Mouse (Mus musculus): ENCODE results near the gene Stat1.

The Stat1 gene

GRCm38 (mm10) chr1:52118860-52119591 lies at the start of gene Stat1:
Gene Stat1, plus strand, starts transcription at chr1:52119440.
- DNase-seq (ENCODE audit: low read depth) = peak; percentile 74

DNA sequence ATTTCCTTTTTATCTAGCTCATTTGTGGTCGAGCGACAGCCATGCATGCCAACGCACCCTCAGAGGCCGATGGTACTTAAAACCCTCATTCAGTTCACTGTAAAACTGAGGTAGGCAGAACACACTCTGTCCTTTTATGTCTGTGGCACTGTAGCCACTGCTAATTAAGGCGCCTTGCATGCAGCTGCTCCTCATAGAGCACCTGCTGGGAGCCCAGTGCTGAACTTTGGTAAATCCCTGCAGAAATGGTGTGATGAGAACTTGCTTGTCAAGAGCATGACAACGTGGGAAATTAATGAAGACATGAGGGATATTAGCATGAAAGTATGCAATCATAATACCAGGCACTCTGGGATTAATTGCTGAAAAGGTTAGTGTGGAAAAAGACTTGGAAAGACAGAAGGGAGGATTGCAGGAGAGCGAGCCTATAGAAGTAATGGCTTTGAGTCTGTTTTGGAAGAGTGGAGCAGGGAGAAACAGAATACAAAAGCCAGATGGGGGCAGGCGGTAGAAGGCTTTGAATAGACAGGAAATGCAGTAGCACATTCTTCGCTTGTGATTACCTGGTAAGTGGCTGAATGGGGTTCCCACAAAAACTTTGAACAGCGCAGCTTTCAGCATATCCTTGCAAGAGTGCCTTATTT lies 39.4 kb upstream of the Stat1 start:
- no peak for DNase-seq (ENCODE audit: low read depth)

DNA sequence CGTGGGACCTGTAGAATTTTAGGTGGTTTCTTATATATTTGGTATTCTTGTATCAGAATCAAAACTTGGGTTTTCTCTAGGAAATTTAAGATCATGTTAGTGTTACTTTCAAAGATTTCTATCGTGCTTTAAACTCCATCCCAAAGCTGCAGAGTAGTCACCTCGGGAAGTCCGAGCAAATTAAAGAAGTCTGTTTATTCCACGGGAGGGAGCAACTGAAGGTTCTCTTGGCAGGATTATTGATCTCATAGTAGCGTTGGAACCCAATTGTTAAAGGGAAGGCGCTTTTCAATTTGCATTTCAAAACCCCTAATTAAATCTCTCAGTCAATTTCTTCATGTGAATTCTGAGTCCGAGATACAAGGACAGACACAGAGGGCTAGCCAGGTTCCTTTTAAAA lies 38.9 kb upstream of the Stat1 start:
- no peak for DNase-seq (ENCODE audit: low read depth)

DNA sequence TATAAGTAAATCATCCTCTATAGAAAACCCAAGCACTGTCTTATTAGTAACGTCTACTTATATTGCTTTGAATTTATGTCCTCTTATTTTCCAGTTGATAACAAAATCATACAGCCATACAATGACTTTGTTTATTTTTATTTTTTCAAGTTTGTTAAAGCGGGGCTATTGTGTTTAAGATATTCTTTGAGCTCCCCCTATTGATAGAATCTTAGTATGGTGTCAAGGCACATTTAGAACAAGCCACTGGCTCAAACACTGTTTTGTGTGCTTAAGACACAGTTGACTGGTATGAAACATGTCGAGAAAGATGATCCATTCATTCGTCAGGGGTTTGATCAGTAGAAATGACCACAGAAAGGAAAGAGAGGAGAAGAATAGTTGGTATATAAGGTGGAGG lies 33.0 kb upstream of the Stat1 start:
- DNase-seq (ENCODE audit: low read depth) = no peak

- DNase-seq (ENCODE audit: low read depth) = no peak
Measured at GRCm38 (mm10) chr1:52087128-52087527, 32.1 kb upstream of the Stat1 start.

GRCm38 (mm10) chr1:52088634-52089033 lies 30.6 kb upstream of the Stat1 start:
- DNase-seq (ENCODE audit: low read depth) = no peak

DNA sequence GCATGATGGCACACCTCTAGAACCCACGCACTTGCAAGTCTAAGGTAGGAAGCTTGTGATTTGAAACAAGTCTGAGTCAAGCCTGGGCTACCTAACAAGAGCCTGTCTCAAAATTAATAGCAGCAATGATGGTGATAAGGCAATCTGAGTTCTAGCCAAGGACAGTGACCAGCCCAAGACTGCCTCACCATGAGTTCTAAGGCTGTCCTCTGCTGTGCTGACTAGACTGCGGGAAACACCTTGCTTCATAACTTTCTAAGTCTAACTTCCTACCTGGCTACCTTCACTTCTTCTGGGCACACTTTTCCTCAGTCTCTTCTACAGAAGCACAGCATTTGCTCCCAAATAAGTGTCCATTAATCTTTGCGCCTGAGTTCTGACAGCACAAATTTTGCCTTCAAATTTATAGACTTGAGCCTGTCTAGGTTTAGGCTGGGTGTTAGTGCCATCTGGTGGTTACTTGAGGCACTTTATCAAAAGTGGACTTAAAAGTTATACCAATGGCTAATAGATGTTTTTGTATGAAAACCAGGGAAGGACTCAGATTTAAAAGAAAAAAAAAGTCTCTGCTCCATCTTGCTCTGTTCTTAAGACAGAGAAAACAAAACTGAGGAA lies 20.5 kb upstream of the Stat1 start:
- DNase-seq (ENCODE audit: low read depth) = no peak

- DNase-seq (ENCODE audit: low read depth) = no peak
Measured at GRCm38 (mm10) chr1:52100496-52100895, 18.7 kb upstream of the Stat1 start.

- no peak for DNase-seq (ENCODE audit: low read depth)
Measured at GRCm38 (mm10) chr1:52102795-52103194, 16.4 kb upstream of the Stat1 start.

DNA sequence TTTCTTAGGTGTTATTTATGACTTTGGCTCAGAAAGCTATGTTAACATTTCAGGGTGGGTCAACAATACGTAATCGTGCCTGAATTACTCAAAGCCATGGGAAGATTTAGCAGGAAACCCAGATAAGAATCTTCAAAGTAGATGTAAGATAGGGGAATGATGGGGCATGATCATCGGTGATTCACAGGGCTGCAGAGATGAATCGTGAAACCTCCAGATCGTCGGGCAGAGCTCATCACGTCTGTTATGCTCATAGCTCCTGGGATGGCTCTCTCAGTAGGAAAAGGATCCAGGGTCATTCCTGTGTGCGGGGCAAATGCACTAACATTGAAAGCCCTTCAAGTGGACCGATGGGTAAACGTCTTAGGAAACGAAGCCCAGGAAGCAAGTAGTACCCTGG lies 12.0 kb upstream of the Stat1 start:
- DNase-seq (ENCODE audit: low read depth) = no peak

GRCm38 (mm10) chr1:52111217-52111616 lies 8.0 kb upstream of the Stat1 start:
- no peak for DNase-seq (ENCODE audit: low read depth)

- DNase-seq (ENCODE audit: low read depth) = no peak
Measured at GRCm38 (mm10) chr1:52112301-52112700, 6.9 kb upstream of the Stat1 start.

GRCm38 (mm10) chr1:52113067-52113665 lies 6.1 kb upstream of the Stat1 start:
- no peak for DNase-seq (ENCODE audit: low read depth)

DNA sequence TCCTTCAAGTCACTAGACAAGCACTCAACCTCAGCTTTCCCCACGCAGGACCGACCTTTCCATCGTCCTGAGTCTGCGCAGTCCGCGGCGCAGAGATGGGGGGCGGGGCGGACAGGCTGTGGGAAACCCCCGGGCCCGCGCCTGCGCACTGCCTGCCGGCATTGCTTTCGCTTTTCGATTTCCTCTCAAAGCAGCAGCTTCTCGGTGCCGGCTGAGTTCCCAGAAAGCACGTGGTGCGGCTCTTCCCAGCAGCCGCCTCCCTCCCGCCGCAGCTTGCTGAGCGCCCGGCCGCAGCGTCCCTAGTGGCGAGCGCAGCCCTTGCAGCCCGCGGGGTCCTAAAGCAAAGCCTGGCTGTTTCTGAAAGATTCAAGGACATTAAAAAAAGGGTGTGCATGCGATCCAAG lies 5.6 kb upstream of the Stat1 start:
- peak; percentile 87 for DNase-seq (ENCODE audit: low read depth)

DNA sequence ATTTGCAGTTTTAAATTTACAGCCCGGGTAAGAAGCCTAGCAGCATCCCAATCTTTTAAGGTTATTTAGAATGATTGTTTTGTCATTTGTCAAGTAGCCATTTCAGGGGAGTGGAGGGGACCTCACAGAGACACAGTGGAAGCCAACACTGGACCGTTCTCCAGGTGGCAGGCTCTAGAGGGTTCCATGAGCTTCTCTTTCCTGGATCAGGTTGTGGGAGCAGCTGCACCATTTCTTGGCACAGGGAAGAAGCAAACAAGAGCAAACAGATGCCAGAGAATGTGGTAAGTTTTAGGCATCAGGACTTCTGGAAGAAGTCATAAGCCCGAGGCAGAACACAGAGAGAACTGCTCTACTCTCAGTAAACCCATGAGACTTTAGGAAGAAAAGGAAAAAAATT lies 2.8 kb upstream of the Stat1 start:
- no peak for DNase-seq (ENCODE audit: low read depth)

DNA sequence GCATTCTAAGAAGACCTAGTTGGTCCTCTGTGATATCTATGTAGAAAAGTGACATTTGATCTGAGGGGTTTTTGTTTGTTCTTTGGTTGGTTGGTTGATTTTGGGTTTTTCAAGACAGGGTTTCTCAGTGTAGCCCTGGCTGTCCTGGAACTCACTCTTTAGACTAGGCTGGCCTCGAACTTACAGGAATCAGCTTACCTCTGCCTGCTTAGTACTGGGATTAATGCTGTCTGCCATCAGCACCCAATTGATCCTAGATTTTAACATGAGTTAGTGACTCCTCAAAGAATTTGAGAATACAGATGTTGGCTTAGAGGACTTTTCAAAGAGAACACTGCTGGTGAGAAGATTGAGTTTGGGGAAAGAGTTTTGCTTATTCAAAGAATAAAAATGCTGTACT lies 1.5 kb upstream of the Stat1 start:
- no peak for DNase-seq (ENCODE audit: low read depth)

GRCm38 (mm10) chr1:52119691-52120090 lies 451 bp downstream of the Stat1 start:
- no peak for DNase-seq (ENCODE audit: low read depth)

DNA sequence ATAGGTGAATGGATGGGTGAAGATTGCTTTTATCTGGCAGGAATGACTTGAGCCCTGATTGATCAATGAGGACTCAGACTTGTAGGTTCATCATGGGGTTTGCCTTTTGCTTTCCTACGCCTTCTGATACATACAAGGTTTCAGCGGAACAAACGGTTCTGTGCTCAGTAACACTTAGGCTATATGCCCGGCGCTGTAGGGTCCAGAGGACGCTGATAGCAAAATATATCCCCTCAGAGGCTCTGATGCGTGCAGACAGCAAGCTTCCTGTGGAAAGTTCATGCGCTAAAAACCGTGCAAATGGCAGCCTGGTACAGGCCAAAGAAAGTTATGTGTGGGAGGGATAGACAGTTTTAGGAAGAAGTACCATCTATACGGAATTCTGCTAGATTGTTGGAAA lies 951 bp downstream of the Stat1 start:
- no peak for DNase-seq (ENCODE audit: low read depth)

GRCm38 (mm10) chr1:52121052-52121451 lies 1.8 kb downstream of the Stat1 start:
- DNase-seq (ENCODE audit: low read depth) = no peak

- no peak for DNase-seq (ENCODE audit: low read depth)
Measured at GRCm38 (mm10) chr1:52124818-52125217, 5.6 kb downstream of the Stat1 start.

GRCm38 (mm10) chr1:52127350-52127749 lies 8.1 kb downstream of the Stat1 start:
- DNase-seq (ENCODE audit: low read depth) = no peak

DNA sequence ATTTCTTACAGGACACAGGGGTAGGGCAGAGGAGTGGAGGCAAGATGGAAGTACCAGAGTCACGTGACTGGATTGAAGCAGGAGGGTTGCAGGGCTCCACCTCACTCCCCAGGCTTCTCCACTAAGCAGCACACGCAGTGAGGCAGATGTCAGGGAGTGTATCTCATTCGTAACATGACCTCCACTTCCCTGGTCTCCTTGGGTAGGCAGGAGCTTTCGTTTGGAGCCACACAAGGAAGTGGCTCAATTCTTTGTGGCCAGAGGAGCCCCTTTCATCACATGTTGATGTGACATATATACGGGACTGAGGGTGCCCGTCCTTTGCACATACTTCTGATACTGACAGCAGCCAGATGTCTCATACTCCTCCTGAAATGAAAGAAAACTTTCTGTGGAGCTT lies 10.6 kb downstream of the Stat1 start:
- DNase-seq (ENCODE audit: low read depth) = no peak

GRCm38 (mm10) chr1:52131787-52132377 lies 12.6 kb downstream of the Stat1 start:
- no peak for DNase-seq (ENCODE audit: low read depth)
